Mouse (Mus musculus): ENCODE data around the gene Alpk1.

The Alpk1 gene

DNA sequence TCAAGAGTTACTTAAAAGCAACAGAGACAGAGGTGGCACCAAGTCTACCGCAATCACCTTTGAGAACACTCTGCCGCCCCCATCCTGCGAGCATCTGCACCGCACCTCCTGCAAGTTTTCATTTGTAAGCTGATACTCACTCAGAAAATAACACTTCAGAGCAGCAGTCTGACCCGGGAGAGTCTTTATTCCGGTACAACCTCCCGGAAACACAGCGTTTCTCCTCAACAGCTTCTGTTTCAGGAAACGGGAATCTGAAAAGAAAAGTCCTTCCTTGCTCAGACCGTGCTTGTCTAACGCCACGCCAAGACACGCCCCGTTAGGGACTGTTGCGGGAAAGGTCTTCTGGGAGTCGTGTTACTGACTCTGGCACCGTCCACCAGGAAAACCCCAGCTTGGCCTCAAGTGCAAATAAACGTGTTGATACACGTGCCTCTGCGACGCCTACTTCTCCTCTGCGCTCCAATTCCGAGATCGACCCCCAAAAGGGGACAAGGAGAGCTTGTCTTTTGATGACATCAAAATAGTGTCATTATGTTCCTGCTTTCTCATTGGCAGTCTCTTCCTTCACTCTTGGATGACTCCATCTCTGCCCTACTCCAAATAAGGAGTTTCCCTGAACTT is at the start of gene Alpk1:
Gene Alpk1, minus strand, starts transcription at position 507 of the 624 bp plus-strand sequence.
- DNase-seq (ENCODE audit: low spot score): peak; percentile 47

DNA sequence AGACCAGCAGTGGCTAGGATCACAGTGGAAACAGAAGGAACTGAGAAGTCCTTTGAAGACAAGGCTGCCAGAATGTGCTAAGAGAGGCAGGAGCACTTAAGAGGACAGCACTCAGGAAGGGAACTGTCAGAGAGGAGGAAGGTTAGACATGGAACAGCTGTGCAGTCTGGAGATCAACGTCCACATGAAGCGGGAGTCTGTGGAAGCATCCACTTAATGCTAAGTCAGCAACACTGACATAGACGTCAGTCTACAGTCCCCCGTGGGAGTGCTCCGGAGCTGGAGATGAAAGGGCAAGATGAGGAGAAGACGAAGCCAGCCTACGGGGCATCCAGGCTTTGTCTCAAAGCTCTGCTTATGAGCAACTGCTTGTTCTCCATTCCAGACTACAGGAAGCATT is 46.8 kb upstream of the Alpk1 start:
- DNase-seq (ENCODE audit: low spot score): no peak

- DNase-seq (ENCODE audit: low spot score): no peak
Measured at GRCm38 (mm10) chr3:127826503-127826902, 46.2 kb upstream of the Alpk1 start.

DNA sequence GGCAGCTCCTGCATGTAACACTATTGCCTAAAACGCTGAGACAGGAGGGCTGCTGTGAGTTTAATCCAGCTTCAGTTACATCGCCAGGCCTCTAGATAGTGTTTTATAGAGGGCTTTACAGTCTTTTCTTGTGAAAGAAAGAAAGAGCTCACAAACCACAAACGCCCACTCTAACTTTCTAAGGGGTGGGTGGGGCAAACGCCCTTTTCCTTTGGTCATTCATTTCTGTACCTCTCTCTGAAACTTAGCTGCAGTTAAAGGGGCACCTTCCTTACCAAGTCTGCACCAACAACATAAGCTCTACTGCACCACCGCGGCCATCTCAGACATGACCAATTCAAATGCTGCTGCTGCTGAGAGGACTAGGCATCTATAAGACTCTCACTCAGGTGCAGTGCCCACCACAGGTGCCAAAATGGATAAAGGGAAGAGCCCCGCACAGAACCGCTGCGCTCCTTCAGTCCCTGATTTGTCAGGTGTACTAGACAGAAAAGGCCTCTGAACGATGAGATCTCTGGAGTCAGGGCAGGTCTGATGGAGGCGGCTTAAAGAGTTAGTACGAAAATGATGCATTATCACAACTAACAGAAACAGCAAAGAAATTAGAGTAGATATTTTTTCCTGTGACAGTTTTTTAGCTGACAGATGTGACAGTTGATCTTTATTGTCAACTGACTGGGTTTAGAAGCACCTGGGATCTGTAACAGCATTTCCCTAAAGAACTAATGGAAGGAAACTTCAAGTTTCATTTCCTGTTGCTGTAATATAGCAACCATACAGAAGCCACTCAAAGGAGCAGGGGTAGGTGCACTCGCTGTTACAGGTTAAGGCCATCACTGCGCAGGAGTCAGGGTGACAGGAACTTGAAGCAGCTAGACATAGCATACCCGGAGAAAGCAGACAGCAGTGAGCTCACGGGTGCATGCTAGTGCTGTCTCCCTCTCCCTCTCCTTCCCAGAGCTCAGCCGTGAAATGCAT is 43.8 kb upstream of the Alpk1 start:
- no peak for DNase-seq (ENCODE audit: low spot score)

GRCm38 (mm10) chr3:127821209-127821608 is 40.9 kb upstream of the Alpk1 start:
- no peak for DNase-seq (ENCODE audit: low spot score)

DNA sequence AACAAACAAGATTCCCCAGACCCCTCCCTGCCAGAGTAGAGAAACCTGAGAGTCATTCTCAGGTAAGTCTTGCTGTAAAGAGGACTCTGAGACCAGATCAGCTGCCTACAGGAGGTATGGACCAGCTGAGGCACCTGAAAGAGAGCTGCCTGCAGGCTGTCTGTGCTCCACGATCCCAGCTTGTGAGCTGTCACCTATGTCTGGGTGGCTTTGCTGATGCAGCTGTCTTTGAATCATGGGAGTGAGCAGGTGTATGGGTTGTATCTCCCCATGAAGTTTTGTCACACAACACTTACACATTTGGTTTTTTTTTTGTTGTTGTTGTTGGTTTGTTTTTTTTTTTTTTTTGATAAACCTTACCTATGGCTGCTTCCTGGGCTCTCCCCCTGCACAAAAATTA is 40.1 kb upstream of the Alpk1 start:
- DNase-seq (ENCODE audit: low spot score): no peak

DNA sequence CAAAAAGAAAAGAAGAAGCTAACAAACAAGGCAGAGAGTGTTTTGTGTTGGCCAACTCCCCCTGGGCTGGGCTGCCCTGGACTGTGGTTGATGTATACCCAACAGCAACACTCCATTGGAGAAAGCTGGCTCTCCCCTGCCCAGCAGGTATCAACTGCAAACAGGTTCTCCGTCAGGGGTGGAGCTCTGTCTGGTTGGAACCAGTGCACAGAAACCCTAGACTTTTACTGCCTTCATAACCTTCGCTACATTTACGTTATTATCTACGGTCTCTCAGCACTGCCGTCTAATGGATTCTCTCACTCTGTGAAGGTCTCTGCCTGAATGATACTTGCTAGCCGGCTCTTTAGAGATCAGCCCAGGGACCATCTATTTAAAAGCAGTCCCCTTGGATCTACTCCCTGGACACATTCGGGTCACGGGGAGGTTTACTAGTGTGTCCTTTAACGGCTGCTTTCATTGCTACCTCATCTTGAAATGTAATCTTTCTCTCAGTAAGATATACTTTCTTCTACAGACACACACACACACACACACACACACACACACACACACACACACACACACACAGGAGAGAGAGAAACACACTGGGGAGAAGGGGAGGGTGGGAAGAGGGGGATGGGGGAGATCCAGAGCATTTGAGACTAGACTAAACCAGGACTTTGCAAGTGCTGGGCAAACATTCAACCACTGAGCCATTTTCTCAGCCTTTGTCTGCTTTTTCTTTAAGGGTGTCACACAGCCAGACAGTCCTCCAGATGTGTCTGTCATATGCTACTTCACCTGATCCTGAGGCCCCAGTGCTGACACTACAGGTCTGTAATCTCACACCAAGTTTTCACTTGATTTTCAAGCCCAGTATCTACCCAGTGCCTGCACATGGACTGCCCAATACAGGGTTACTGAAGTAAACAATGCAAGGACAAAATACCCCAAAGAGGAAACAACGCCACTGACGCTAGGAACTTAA is 38.7 kb upstream of the Alpk1 start:
- no peak for DNase-seq (ENCODE audit: low spot score)

DNA sequence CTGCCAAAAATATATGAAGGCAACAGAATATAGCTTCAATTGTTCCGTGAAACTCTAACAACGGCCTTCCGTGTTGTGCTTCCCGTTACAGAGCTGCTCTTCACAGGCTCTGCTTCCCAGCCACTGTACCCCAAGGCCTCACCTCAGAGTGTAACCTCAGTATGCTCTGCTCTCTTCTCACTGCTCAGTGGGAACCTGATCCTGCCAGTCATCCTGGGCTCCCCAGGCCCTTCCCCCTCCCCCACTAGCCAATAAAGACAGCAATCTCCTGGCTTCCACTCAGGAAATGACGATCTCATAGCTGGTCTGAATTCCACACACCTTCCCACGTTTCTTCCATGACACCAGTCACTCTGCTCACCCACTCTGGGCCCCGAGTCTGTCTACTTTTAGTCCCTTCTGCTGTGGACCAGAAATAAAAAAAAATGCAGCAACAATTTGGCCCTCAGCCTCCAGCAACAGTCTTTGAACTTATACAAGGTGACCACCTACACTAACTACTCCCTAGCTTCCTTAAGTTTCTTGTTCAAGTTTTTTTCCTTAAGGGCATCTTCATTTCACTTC is 36.9 kb upstream of the Alpk1 start:
- no peak for DNase-seq (ENCODE audit: low spot score)

DNA sequence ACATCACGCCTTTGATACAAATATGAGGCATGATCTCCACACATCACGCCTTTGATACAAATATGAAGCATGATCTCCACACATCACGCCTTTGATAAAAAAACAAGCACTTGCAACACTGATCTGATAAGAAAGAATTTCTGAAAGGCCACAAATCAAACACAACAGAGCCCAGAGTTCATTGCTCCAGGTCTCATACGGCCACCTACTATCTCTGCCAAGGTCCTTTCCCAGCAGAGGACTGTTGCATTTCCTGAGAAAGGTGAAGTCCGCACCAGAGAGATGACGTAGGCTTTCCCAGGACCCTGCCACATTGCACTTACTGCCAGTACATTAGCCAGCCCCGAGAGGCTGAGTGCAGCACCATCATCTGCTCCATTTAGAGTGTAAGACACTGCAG is 28.8 kb upstream of the Alpk1 start:
- DNase-seq (ENCODE audit: low spot score): no peak

DNA sequence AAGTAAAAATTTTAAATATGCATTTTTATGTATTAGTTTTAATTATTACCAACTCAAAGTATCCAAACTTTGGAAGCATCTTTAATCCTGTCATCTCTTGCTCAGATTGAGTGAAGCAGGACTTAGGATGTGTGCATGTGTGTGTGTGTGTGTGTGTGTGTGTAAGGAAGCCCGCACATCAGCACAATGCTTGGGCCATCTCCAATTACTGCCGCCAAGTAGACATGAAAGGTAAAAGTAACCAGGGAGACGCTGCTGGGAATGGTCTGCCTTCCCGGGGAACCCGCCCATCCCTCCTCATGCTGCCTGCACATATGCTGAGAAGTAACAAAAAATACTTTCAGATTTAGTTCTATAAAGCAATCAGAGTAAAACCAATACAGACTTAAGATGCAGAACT is 27.5 kb upstream of the Alpk1 start:
- no peak for DNase-seq (ENCODE audit: low spot score)

DNA sequence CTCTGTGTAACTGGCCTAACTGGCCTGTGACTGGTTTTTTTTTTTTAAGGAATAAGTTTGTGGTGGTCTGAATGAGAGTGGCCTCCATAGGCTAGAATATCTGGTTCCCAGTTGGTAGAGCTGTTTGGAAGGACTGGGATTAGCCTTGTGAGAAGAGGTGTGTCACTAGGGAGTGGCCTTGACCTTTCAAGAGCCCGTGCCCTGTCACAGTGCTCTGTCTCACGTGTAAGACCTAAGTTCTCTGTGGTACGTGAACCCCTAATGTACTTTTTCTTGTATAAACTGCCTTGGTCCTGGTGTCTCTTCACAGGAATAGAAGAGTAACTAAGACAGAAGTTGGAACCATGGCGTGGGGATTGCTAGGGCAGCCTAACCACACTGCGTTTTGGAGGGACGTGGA is 25.7 kb upstream of the Alpk1 start:
- no peak for DNase-seq (ENCODE audit: low spot score)

GRCm38 (mm10) chr3:127805071-127805470 is 24.7 kb upstream of the Alpk1 start:
- DNase-seq (ENCODE audit: low spot score): no peak

DNA sequence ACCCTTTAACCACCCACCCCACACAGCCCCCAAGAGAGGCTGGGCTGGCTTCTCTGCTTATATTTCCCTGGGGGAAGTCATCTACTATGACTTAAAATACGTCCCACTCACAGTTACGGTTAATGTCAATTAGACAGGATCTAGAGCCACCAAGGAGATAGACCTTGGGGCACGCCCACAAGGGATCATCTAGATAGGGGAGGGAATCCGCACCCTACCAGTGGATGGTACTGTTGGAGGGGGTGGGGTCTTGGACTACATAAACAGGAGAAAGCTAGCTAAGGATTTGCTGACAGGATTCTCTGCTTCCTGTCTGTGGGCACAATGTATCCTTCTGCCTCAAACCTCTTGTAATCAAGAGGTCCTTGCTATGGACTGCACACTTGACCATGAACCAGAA is 24.1 kb upstream of the Alpk1 start:
- DNase-seq (ENCODE audit: low spot score): no peak

DNA sequence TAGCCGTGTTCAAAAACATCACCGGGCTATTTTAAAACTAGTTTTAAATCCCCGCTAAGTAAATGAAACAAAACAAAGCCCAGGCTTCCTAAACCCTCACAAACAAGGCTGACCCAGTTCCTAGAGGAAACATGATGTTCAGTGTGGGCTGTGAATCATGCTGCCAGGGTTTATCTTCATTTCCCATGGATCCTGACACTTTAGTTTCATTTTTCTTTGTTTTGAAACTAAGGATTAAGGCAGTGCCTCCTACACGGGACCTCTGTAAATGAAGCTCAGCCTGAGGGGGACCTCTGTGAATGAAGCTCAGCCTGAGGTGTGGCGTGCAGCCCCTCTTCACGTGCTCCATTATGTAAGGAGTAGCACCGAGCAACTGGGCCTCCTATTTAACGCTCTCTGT is 22.5 kb upstream of the Alpk1 start:
- no peak for DNase-seq (ENCODE audit: low spot score)

- DNase-seq (ENCODE audit: low spot score): no peak
Measured at GRCm38 (mm10) chr3:127801162-127801561, 20.8 kb upstream of the Alpk1 start.

DNA sequence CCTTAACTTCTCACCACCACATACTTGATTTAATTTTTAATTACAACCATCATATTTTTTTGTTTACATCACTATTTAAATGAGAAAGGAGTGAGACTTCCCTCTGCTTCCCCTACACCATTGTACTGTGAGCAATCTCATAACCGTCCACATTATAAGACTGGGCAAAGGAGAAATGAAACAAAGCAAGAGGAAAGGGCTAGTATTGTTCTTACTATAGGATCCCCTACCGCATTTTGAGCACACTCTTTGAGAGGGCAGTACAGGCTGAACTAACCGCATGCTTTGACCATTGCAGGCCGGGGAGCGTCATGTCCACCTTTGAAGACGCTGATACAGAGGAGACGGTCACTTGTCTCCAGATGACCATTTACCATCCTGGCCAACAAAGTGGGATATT is 15.9 kb upstream of the Alpk1 start:
- DNase-seq (ENCODE audit: low spot score): no peak

DNA sequence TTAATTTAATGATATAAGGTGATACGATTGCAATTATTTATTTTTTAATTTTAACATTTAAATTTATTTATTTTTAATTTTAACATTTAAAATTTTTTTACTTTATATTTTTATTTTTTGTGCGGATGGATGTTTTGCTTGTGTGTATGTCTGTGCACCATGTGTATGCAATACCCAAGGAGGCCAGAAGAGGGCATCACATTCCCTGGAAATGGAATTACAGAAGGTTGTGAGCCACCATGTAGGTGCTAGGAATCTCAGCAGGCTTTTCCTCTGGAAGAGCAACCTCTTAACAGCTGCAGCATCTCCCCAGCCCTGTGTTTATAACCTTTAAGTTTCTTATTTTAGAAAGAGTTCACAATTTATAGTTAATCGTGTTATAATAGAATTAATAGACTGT is 15.4 kb upstream of the Alpk1 start:
- DNase-seq (ENCODE audit: low spot score): no peak

GRCm38 (mm10) chr3:127793022-127793421 is 12.7 kb upstream of the Alpk1 start:
- no peak for DNase-seq (ENCODE audit: low spot score)

GRCm38 (mm10) chr3:127791595-127792561 is 11.6 kb upstream of the Alpk1 start:
- DNase-seq (ENCODE audit: low spot score): no peak

GRCm38 (mm10) chr3:127791056-127791483 is 10.7 kb upstream of the Alpk1 start:
- no peak for DNase-seq (ENCODE audit: low spot score)

Data from testis, postnatal 14 days (tissue).